Comparison of ENCODE assay signal across 9 mouse cellular contexts in the genomic region with DNA sequence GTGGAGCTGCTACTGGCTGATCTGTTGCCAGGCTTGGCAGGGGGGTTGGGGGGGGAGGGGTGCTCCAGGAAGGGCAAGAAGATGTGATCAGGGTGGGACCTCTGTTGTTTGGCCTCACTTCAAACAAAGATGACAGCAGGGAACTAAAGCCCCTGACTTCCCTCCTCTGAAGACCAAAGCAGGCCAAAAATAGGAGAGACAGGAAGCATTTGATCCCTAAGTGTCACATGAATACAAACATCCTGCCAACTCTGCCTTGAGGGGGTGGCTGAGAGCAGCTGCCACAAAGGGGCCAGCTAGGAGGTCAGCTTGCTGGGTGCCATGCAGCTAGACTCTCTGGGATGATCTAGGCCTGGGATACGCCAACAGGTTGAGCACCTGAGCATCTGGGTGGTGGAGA. TPM values are rescaled to one million over a fixed set of nuclear protein-coding genes. Genes with fewer than 3 reads are reported as not detected.
DNase-seq lines count a peak whose midpoint lies in the region; ATAC-seq and TF ChIP-seq lines count a peak whose summit lies in the region.
"Had no signal": no experiment of that assay in that cellular context is flagged by ENCODE, and none has a peak within 500 bp of the region (broad histone marks: within the 10 kb centered on the region; RNA-seq: fewer than 3 reads in every experiment).

No protein-coding gene starts in this region.

- no peak for TF ChIP-seq CTCF in lung, adult 2 months (IDR thresholded peaks at IDR 0.05; ENCODE audit: insufficient read depth, low read length)

- peak; percentile 15; the same call in 1 of the 2 replicates for ATAC-seq in granulocyte monocyte progenitor cell, adult 5-6 weeks (replicated peaks; ENCODE audit: poor library complexity, severe bottlenecking)
- peak; percentile 7; the same call in 1 of the 2 replicates for ATAC-seq in megakaryocyte progenitor cell, adult 5-6 weeks (replicated peaks; ENCODE audit: poor library complexity)
- ATAC-seq: forebrain, embryonic 15.5 days had no signal

- DNase-seq in lung, adult 18-20 months, result peak; percentile 44 to 53
- no peak for DNase-seq in lung, adult 2 months
- DNase-seq in limb, embryonic 10.5 days (ENCODE audit: low spot score), result no peak
- DNase-seq in adipocyte (ENCODE audit: low spot score), result no peak
- DNase-seq in cerebellum, postnatal 4 days (ENCODE audit: low spot score in 2 of 2), result no peak
- DNase-seq: cerebellum, adult 11-12 months had no signal

- H3K4me1 ChIP-seq in lung, adult 2 months (ENCODE audit: control insufficient read depth, insufficient read depth, low read length), result peaks cover 32% of the 10 kb centered on the region
- peaks cover 54% of the 10 kb centered on the region for H3K4me1 ChIP-seq in limb, embryonic 10.5 days

- H3K36me3 ChIP-seq in limb, embryonic 10.5 days, result no peaks in the 10 kb centered on the region
- H3K36me3 ChIP-seq: forebrain, embryonic 15.5 days had no signal

- WGBS in lung, adult 2 months, result 48% methylated on average over 1 of the region's 1 CpGs
- 68% methylated on average over 1 of the region's 1 CpGs for WGBS in limb, embryonic 10.5 days

- no peak overlapping the region for H3K4me3 ChIP-seq in lung, adult 2 months (replicated peaks; ENCODE audit: extremely low read depth, low read depth, low read length)
- no peak overlapping the region for H3K4me3 ChIP-seq in limb, embryonic 10.5 days
- H3K4me3 ChIP-seq: forebrain, embryonic 15.5 days had no signal

- no peaks in the 10 kb centered on the region; the same call in 1 of the 2 replicates for H3K27me3 ChIP-seq in limb, embryonic 10.5 days (ENCODE audit: low read depth, poor library complexity, severe bottlenecking)
- H3K27me3 ChIP-seq: forebrain, embryonic 15.5 days had no signal

- H3K27ac ChIP-seq in limb, embryonic 10.5 days, result peak overlapping the region; percentile 5; the same call in 1 of the 2 replicates
- H3K27ac ChIP-seq: forebrain, embryonic 15.5 days had no signal

- no peak for TF ChIP-seq POLR2A in lung, adult 2 months (IDR thresholded peaks at IDR 0.05; ENCODE audit: borderline replicate concordance, extremely low read depth, low read depth, low read length)

- H3K9me3 ChIP-seq in limb, embryonic 10.5 days (replicated peaks), result no peaks in the 10 kb centered on the region
- H3K9me3 ChIP-seq: forebrain, embryonic 15.5 days had no signal

RNA-seq across cellular contexts. Expression of gene Lmo2, which starts 56.3 kb away (rescaled TPM):
- 47.8 and 51.7 TPM in 2 replicates for polyA plus RNA-seq in lung, adult 2 months (2012; rRNA removed)
- total RNA-seq in granulocyte monocyte progenitor cell, adult 5-6 weeks (2014; fragmentation: Nextera tagmentation), result 334 and 343 TPM in 2 replicates
- 231 and 233 TPM in 2 replicates for total RNA-seq in granulocyte monocyte progenitor cell, adult 5-6 weeks (2017)
- polyA plus RNA-seq in limb, embryonic 10.5 days (2016; fragmentation: Nextera tagmentation; extraction: Ambion mirVana), result 29.3 and 30.6 TPM in 2 replicates
- total RNA-seq in megakaryocyte progenitor cell, adult 5-6 weeks (2015), result 427 and 476 TPM in 2 replicates
- total RNA-seq in megakaryocyte progenitor cell, adult 5-6 weeks (2017), result 226 and 286 TPM in 2 replicates

Comparison
In these comparisons a context has a peak if more than half of its experiments do, and no peak if none do; other contexts are left out.
1. DNase-seq: peak in lung, adult 18-20 months (2 of 2); none in lung, adult 2 months (single experiment), limb, embryonic 10.5 days (single experiment), adipocyte (single experiment) and cerebellum, postnatal 4 days (0 of 2).